Mouse (Mus musculus): ENCODE data around the gene Vopp1.

Vopp1 gene

DNA sequence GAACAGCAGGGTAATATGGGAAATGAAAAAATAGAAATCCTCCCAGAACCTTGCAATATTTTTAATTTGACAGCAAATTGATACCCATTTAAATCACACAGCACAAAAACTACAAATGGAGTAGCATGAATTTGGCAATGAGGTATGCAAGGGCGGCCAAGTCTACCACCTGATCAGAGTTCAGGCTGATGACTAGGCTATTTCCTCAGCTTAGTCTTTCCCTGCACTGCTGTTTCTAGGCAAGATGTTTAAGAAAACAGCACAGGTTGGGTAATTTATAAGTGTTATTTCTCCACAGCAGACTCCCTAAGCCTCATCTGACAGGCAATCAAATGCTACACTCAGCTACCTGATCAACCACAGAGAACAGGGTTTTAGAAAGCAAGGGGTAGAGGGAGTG is 40.7 kb downstream of the Vopp1 start:
- DNase-seq (ENCODE audit: low spot score in 2 of 2), result no peak

DNA sequence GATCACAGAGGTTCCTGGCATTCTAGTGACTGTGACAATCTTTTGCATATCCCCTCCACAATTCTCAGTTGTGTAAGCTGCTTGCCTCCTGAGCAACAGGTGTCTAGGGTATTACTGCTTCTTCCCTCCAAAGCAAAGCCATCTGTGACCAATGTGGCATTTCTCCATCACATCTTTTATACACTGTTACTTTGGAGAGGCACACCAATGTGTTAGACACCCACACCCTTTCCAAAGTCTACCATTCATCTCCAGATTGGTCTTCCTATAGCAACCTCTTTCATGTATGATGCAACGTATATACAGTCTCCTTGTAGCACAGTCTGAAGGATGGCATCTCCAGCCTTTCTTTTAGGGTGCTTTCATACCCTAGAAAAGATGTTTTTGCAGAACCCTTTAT is 42.3 kb downstream of the Vopp1 start:
- DNase-seq (ENCODE audit: low spot score in 2 of 2), result no peak

DNA sequence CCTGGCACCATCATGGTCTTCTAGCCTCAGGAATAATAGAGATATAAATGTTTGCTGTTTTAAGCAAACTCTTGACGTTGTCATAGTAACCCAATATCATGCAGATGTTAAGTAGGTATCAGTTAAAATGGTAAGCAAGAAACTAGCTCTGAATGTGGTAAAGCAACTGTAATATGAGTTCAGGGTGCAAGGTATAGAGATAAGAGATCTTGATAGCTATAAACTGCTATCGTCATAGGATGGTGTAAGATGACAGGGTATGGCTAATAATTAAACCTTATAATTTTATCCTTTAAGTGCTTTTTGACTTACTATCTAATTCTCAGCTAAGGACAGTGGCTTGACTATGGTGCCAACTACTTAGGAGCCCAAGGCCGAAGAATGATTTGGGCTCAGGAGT is 44.6 kb downstream of the Vopp1 start:
- DNase-seq (ENCODE audit: low spot score in 2 of 2), result no peak

DNA sequence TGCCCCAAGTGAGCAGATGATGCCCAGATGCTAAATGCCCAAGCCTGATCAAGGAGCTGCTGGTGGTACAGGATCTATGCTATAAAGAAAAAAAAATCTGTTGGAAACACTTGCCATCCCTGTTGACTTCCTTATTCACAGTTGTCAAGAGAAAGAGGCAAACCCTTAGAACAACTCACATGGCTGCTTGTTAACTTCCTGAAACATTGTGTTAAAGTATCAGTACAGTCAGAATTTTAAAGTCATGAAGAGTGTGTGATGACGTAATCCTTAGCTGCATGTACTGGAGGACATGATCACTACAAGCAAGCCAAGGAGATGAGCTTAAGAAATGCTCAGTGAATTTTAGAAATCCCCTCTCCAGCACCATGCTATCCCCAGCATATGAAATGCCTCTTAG is 51.2 kb downstream of the Vopp1 start:
- DNase-seq (ENCODE audit: low spot score in 2 of 2), result no peak

- no peak for DNase-seq (ENCODE audit: low spot score in 2 of 2)
Observed at GRCm38 (mm10) chr6:57770467-57771190, 54.3 kb downstream of the Vopp1 start.

DNA sequence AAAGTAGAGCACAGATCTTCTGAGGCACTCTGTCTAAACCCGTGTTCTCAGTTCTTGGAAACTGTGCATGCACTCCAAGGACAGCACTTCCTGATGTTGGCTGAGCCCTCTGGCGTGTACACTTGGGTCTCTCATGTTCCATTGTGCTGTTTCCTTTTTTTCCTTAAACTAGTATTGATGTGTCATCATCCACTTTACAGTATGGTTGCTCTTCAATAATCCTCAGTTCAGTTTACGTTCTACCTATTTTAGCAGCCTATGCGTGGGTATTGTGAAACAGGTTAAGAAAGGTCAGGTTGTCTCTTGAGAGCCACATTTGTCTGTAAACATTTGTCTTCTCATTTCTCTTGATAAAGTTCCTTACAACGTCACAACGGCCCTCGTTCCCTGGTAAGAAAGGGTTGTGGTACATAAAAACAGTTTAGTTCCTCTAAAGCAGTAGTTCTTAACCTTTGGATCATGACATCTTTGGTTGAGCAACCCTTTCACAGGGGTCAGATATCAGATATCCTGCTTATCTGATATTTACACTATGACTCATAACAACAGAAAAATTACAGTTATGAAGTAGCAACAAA is 55.9 kb downstream of the Vopp1 start:
- no peak for DNase-seq (ENCODE audit: low spot score in 2 of 2)

- DNase-seq (ENCODE audit: low spot score in 2 of 2), result no peak
Observed at GRCm38 (mm10) chr6:57767112-57767868, 57.7 kb downstream of the Vopp1 start.

GRCm38 (mm10) chr6:57766287-57766686 is 58.7 kb downstream of the Vopp1 start:
- no peak for DNase-seq (ENCODE audit: low spot score in 2 of 2)

GRCm38 (mm10) chr6:57765095-57765878 is 59.7 kb downstream of the Vopp1 start:
- DNase-seq (ENCODE audit: low spot score in 2 of 2), result no peak

DNA sequence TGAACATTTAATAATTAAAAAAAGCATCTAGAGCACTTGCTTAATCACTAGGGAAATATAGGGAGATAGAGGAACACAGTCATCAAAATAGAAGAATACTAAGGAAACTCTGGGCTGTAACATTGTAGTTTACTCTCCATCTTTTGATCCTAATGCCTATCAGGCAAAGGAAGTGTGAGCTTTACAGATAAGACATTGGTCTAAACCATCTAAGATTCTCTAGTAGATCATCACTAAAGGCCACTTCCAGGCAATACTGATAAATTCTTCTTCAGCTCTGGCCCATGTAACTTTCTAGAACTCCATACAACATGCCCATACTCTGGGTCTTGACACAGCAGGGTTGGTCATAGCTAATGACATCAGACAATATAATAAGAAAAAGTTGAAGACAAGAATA is 61.9 kb downstream of the Vopp1 start:
- DNase-seq (ENCODE audit: low spot score in 2 of 2), result no peak

- no peak for DNase-seq (ENCODE audit: low spot score in 2 of 2)
Observed at GRCm38 (mm10) chr6:57753962-57754759, 70.8 kb downstream of the Vopp1 start.

DNA sequence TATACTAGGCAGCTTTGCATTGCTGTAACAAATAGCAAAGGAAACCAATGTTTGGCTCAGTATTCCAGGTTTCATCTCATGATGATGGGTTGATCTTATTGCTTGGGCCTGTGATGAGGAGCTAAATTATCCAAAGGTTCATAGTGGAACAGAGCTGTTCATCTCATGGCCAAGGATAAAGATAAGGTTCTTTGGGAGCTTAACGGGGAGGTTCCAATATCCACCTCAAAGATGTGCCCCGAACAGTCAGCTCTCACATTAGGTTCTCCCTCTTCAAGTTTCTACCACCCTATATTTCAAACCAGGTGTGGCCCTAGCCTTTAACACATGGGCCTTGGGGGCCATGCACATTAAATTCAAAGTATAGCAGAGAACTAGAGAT is 79.2 kb downstream of the Vopp1 start:
- DNase-seq (ENCODE audit: low spot score in 2 of 2), result no peak

DNA sequence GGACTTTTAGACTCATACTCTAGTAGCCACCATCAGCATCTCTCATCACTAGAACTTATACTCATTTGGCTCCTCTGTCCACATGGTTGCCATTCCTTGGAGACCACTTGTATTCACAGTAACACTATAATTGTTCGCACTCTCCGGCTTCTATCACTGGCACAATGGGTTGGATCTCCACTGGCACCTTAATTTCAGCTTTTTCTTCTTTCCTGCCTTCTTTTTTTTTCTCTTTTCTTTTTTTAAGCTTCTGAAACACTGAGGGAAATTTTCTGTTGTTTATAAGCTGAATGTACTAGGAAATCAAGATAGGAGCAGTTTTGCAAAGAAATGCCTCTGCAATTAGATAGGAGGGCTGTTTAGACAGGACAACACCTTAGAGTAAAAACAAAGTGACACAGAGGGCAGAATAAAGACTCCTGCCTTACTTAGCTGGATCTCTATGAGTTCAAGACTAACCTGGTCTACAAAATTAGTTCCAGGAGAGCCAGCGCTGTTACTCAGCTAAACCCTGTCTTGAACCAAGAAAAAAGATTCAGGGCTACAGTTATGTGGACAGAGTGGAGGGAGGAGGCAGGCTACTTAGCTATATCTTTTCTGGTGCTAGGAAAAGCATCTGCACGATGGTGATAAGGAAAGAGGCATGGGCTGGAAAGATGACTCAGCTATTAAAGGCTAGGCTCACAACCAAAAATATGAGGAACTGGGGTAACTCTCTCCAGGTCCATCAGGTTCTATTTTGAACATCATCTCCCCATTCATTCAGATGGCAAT is 79.8 kb downstream of the Vopp1 start:
- DNase-seq (ENCODE audit: low spot score in 2 of 2), result no peak

GRCm38 (mm10) chr6:57744123-57744522 is 80.8 kb downstream of the Vopp1 start:
- DNase-seq (ENCODE audit: low spot score in 2 of 2), result no peak

GRCm38 (mm10) chr6:57743333-57743732 is 81.6 kb downstream of the Vopp1 start:
- no peak for DNase-seq (ENCODE audit: low spot score in 2 of 2)

DNA sequence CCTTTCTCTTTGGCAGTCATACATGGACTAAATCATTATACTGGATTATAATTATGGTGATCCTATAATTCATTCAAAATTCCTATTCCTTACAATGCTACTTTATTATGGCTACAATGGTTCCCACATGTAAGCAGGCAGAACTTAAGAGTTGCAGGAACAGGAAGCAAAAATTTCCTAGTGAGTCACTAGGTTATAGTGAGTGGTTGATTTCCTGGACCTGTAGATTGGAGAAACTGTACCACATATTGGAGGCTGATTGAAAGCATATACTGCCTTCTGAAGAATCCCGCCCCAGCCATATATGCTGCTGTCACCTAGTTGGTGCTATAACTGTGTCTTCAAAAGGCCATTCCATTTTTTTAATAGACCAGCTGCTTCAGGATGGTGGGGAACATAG is 82.2 kb downstream of the Vopp1 start:
- no peak for DNase-seq (ENCODE audit: low spot score in 2 of 2)

GRCm38 (mm10) chr6:57721347-57721746 is 103.6 kb downstream of the Vopp1 start:
- no peak for DNase-seq (ENCODE audit: low spot score in 2 of 2)

- no peak for DNase-seq (ENCODE audit: low spot score in 2 of 2)
Observed at GRCm38 (mm10) chr6:57711726-57712125, 113.2 kb downstream of the Vopp1 start.

- DNase-seq (ENCODE audit: low spot score in 2 of 2), result no peak
Observed at GRCm38 (mm10) chr6:57706721-57707120, 118.2 kb downstream of the Vopp1 start.

DNA sequence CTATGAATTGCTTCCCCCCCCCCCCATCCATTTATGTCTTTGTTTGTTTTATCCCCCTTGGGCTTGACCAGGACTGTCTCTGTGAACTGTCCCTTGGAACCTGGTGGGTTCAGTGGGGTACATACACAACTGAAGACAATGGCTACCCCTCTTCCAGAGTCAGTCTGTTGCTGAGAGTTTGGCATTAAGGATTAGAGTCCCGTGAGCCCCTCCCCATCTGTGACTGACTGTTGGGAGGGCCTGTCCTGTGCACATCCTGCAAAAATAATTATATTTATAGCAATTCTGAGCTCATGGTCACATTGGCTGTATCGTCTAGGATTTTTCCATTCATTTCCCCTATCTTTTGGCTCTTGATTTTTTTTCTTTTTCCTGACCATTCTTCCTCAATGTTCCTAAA is 121.3 kb downstream of the Vopp1 start:
- no peak for DNase-seq (ENCODE audit: low spot score in 2 of 2)
